Mouse (Mus musculus) kidney, embryonic 14.5 days (tissue): ENCODE measurements at regions not wholly inside any gene's neighbourhood (a gene's known extent, or its start where the extent isn't known, plus 50 kb on each side); places are given as distances from the start of the nearest gene placed in this dataset.
"Not testable (repeated sequence)": the region's sequence is repeated elsewhere in the genome, so short reads cannot be mapped to it uniquely, and the experiment has no call there.

ENCODE experiments used
- ATAC-seq: fragments of 200-750 bp; cut with Nextera tagmentation; 2 replicates; pipeline ENCODE4 v1.8.0; 2017; ENCODE audit warnings: moderate number of reproducible peaks, mild to moderate bottlenecking, moderate TSS enrichment, moderate library complexity; ENCODE audit not compliant: low FRiP score, low TSS enrichment
- H3K27ac ChIP-seq: fragments of 300-500 bp; sonication (generic); 2 replicates; pipeline ENCODE4 v1.5.1; 2014; ENCODE audit warnings: low read depth, mild to moderate bottlenecking, low read length, moderate library complexity, mixed read lengths
- H3K27me3 ChIP-seq: fragments of 300-500 bp; sonication (generic); 2 replicates; pipeline ENCODE4 v1.6.1; 2014; ENCODE audit warnings: mild to moderate bottlenecking, low read length; ENCODE audit not compliant: control insufficient read depth, insufficient read depth
- H3K36me3 ChIP-seq: fragments of 300-500 bp; sonication (generic); 2 replicates; pipeline ENCODE4 v1.6.1; 2014; ENCODE audit warnings: low read length, mixed read lengths; ENCODE audit not compliant: control insufficient read depth, insufficient read depth
- H3K4me1 ChIP-seq: fragments of 300-500 bp; sonication (generic); 2 replicates; pipeline ENCODE4 v1.6.1; 2014; ENCODE audit warnings: low read length, mixed read lengths; ENCODE audit not compliant: control insufficient read depth, insufficient read depth
- H3K4me2 ChIP-seq: fragments of 300-500 bp; sonication (generic); replicated peaks from 2 replicates; pipeline ENCODE4 v1.6.1; 2014; ENCODE audit warnings: low read depth, mild to moderate bottlenecking, low read length
- H3K4me3 ChIP-seq: fragments of 300-500 bp; sonication (generic); 2 replicates; pipeline ENCODE4 v1.5.1; 2014; ENCODE audit warnings: mild to moderate bottlenecking, low read length
- H3K9ac ChIP-seq: fragments of 300-500 bp; sonication (generic); 2 replicates; pipeline ENCODE4 v1.6.1; 2014; ENCODE audit warnings: low read depth, mild to moderate bottlenecking, low read length, moderate library complexity
- H3K9me3 ChIP-seq: fragments of 300-500 bp; sonication (generic); 2 replicates; pipeline ENCODE4 v1.6.1; 2016; ENCODE audit warnings: low read length; ENCODE audit not compliant: control insufficient read depth
- WGBS: fragments of 180-500 bp; shearing (Covaris S2); extraction: QIAGEN DNeasy Blood & Tissue Kit; methylation state at CpG from one replicate; pipeline ENCODE4 v1.1.7; 2014; 5-methylcytosine and 5-hydroxymethylcytosine counted together

GRCm38 (mm10) chr6:4205681-4206080 lies 118.9 kb upstream of the Bet1 start:
- H3K27ac ChIP-seq, result no peak overlapping the region
- no peaks in the 10 kb centered on the region for H3K36me3 ChIP-seq
- H3K4me2 ChIP-seq, result no peak overlapping the region
- WGBS, result 72% methylated on average over 5 of the region's 5 CpGs
- no peaks in the 10 kb centered on the region for H3K4me1 ChIP-seq
- no peak for ATAC-seq
- no peaks in the 10 kb centered on the region for H3K27me3 ChIP-seq
- no peaks in the 10 kb centered on the region for H3K9me3 ChIP-seq
- no peak overlapping the region for H3K9ac ChIP-seq
- H3K4me3 ChIP-seq, result no peak overlapping the region

GRCm38 (mm10) chr6:4245265-4246112 lies 158.7 kb upstream of the Bet1 start:
- 61% methylated on average over 9 of the region's 9 CpGs for WGBS
- H3K4me2 ChIP-seq, result no peak overlapping the region
- no peak overlapping the region for H3K9ac ChIP-seq
- H3K9me3 ChIP-seq, result no peaks in the 10 kb centered on the region
- no peak overlapping the region for H3K27ac ChIP-seq
- H3K4me3 ChIP-seq, result no peak overlapping the region
- no peak for ATAC-seq
- no peaks in the 10 kb centered on the region for H3K27me3 ChIP-seq
- no peaks in the 10 kb centered on the region for H3K36me3 ChIP-seq
- no peaks in the 10 kb centered on the region for H3K4me1 ChIP-seq

GRCm38 (mm10) chr6:4246113-4246419 lies 159.3 kb upstream of the Bet1 start:
- WGBS, result 59% methylated on average over 2 of the region's 2 CpGs
- ATAC-seq, result no peak
- no peaks in the 10 kb centered on the region for H3K4me1 ChIP-seq
- no peak overlapping the region for H3K4me3 ChIP-seq
- no peaks in the 10 kb centered on the region for H3K27me3 ChIP-seq
- no peak overlapping the region for H3K27ac ChIP-seq
- no peaks in the 10 kb centered on the region for H3K36me3 ChIP-seq
- no peak overlapping the region for H3K4me2 ChIP-seq
- no peaks in the 10 kb centered on the region for H3K9me3 ChIP-seq
- no peak overlapping the region for H3K9ac ChIP-seq

- H3K27ac ChIP-seq, result no peak overlapping the region
- no peaks in the 10 kb centered on the region for H3K36me3 ChIP-seq
- H3K4me1 ChIP-seq, result no peaks in the 10 kb centered on the region
- 70% methylated on average over 4 of the region's 4 CpGs for WGBS
- no peak overlapping the region for H3K4me2 ChIP-seq
- no peak overlapping the region for H3K9ac ChIP-seq
- ATAC-seq, result no peak
- H3K9me3 ChIP-seq, result no peaks in the 10 kb centered on the region
- H3K4me3 ChIP-seq, result no peak overlapping the region
- no peaks in the 10 kb centered on the region for H3K27me3 ChIP-seq
These were observed 189.8 kb upstream of the Bet1 start for GRCm38 (mm10) chr6:4276607-4277006.

GRCm38 (mm10) chr6:4277245-4277890 lies 190.6 kb upstream of the Bet1 start:
- 55% methylated on average over 2 of the region's 2 CpGs for WGBS
- ATAC-seq, result no peak

GRCm38 (mm10) chr6:4291380-4291779 lies 204.6 kb upstream of the Bet1 start:
- WGBS, result 81% methylated on average over 2 of the region's 2 CpGs
- H3K36me3 ChIP-seq, result no peaks in the 10 kb centered on the region
- H3K9ac ChIP-seq, result no peak overlapping the region
- no peaks in the 10 kb centered on the region for H3K27me3 ChIP-seq
- no peaks in the 10 kb centered on the region for H3K4me1 ChIP-seq
- H3K27ac ChIP-seq, result no peak overlapping the region
- no peaks in the 10 kb centered on the region for H3K9me3 ChIP-seq
- no peak for ATAC-seq
- no peak overlapping the region for H3K4me2 ChIP-seq
- H3K4me3 ChIP-seq, result no peak overlapping the region

More at GRCm38 (mm10) chr6:4277245-4277890, 190.6 kb upstream of the Bet1 start:
- H3K4me2 ChIP-seq, result no peak overlapping the region
- H3K36me3 ChIP-seq, result no peaks in the 10 kb centered on the region
- no peaks in the 10 kb centered on the region for H3K27me3 ChIP-seq
- H3K4me1 ChIP-seq, result no peaks in the 10 kb centered on the region
- H3K27ac ChIP-seq, result no peak overlapping the region
- no peaks in the 10 kb centered on the region for H3K9me3 ChIP-seq
- H3K4me3 ChIP-seq, result no peak overlapping the region
- H3K9ac ChIP-seq, result no peak overlapping the region

- H3K27ac ChIP-seq, H3K4me3 ChIP-seq, H3K4me2 ChIP-seq, H3K9me3 ChIP-seq, H3K27me3 ChIP-seq, H3K4me1 ChIP-seq, H3K36me3 ChIP-seq, ATAC-seq, H3K9ac ChIP-seq: not testable (repeated sequence)
These were observed 201.2 kb upstream of the Col1a2 start for GRCm38 (mm10) chr6:4303410-4303809.

GRCm38 (mm10) chr6:4349953-4350352 lies 154.7 kb upstream of the Col1a2 start:
- ATAC-seq, result no peak
- H3K4me1 ChIP-seq, result no peaks in the 10 kb centered on the region
- H3K9me3 ChIP-seq, result no peaks in the 10 kb centered on the region
- no peak overlapping the region for H3K4me2 ChIP-seq
- no peak overlapping the region for H3K9ac ChIP-seq
- no peaks in the 10 kb centered on the region for H3K36me3 ChIP-seq
- H3K4me3 ChIP-seq, result no peak overlapping the region
- WGBS, result 74% methylated on average over 4 of the region's 4 CpGs
- no peak overlapping the region for H3K27ac ChIP-seq
- H3K27me3 ChIP-seq, result no peaks in the 10 kb centered on the region

- Histone ChIP-seq H3K4me3 (no peak overlapping the region), H3K36me3 (no peaks in the 10 kb centered on the region), H3K27me3 (no peaks in the 10 kb centered on the region), H3K27ac (no peak overlapping the region), H3K4me2 (no peak overlapping the region), H3K9ac (no peak overlapping the region), H3K9me3 (no peaks in the 10 kb centered on the region; the same call in 1 of the 2 replicates), H3K4me1 (no peaks in the 10 kb centered on the region)
- WGBS, result 91% methylated on average over 2 of the region's 2 CpGs
- no peak for ATAC-seq
These were observed 142.4 kb upstream of the Col1a2 start for GRCm38 (mm10) chr6:4362220-4362619.
